Mouse (Mus musculus) gonadal fat pad, adult 2 months (tissue): ENCODE data around the gene Cpt1b. TPM values are rescaled to one million over a fixed set of nuclear protein-coding genes. Genes with fewer than 3 reads are reported as not detected.
"Not testable (repeated sequence)": the region's sequence is repeated elsewhere in the genome, so short reads cannot be mapped to it uniquely, and the experiment has no call there.

ENCODE experiments used
- DNase-seq: peaks from one replicate; pipeline ENCODE4 v3.0.0-alpha.2; 2012; ENCODE audit warnings: low read depth
- polyA plus RNA-seq: library from polyadenylated mRNA; depleted of rRNA; stranded (reverse); fragments of >200 nt; gene quantifications from 2 replicates; pipeline ENCODE4 v1.2.3, GENCODE M21; 2012

Cpt1b gene
- polyA plus RNA-seq, 1 experiment: 7.0 TPM

DNA sequence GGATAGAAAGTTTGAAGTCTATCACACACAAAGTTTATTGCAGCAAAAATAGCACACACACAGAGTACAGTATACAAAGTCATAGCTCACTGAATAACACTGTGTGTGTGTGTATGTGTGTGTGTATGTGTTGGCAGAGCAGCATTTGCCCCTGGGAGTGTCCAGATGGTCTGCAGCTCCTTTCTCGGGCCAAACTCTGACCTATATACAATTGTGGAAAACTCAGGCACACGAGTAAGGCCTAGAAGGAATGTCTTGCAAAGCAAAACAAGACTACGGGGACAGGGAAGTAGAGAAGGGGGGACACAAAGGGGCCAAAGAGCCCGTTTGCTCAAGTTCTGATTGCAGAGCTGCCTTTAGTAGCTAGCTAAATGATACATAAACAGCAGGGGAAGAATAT lies 7.3 kb upstream of the Cpt1b start:
- DNase-seq: no peak

DNA sequence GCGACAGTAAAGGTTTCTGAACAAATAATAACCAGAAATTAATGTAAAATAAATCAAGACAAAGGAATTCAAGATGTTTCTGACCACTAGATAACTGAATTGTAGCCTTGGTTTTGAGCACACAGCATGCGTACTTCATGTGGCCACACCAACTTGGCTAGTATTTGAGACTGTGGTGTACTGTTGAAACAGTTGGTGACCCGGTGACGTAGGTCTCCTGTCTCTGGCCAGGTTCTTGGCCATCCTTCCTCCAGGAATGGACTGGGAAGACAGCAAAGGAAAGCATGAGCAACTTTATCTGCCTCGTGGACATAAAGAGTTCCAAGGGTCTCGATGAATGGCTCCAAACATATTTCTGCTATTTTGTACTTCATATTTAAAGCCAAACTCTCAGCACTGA lies 6.1 kb upstream of the Cpt1b start:
- no peak for DNase-seq

DNA sequence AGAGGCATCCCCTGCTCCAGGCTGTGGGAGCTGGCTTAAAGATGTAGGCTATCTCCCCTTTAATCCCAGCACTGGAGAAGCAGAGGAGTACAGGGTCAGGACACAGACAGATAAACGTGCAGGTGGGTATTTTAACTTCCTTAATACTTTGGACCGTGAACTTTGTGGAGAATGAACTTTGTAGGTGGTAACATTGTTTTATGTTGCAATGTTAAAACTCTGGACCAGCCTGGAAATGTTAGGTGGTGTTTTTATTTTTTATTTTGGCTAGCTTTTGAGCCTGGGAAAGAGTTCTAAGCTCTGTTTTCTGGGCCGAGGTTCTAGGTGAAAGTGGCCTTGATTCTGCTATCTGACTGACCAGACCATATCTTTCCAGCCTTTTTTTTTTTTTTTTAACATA lies 5.6 kb upstream of the Cpt1b start:
- no peak for DNase-seq

DNA sequence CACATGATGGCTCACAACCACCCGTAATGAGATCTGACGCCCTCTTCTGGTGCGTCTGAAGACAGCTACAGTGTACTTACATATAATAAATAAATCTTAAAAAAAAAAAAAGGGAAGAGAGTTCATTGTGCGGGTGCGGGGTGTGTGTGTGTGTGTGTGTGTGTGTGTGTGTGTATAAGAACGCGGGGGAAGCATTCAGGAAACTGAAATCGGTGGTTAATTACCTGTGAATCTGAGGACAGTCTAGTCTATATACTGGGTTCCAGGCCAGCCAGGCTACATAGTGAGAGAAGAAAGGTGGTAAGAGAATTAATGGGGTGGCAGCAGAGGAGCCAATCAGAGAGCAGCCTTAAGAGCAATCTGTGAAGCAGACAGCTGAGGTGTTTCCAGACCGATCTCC lies 5.1 kb upstream of the Cpt1b start:
- not testable (repeated sequence) for DNase-seq

DNA sequence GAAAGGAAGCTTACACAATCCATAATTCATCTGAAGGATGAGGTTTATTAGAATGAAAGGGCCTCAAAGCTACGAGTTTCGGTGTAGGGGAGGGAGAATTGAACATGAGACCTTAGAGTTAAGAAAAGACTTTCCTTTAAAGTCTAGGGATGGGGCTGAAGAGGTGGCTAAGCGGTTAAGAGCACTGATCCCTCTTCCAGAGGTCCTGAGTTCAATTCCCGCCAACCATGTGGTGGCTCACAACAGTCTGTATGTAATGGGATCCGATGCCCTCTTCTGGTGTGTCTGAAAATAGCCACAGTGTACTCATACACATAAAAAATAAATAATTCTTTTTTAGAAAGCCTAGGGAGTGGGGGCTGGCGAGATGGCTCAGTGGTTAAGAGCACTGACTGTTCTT lies 4.7 kb upstream of the Cpt1b start:
- DNase-seq: no peak

DNA sequence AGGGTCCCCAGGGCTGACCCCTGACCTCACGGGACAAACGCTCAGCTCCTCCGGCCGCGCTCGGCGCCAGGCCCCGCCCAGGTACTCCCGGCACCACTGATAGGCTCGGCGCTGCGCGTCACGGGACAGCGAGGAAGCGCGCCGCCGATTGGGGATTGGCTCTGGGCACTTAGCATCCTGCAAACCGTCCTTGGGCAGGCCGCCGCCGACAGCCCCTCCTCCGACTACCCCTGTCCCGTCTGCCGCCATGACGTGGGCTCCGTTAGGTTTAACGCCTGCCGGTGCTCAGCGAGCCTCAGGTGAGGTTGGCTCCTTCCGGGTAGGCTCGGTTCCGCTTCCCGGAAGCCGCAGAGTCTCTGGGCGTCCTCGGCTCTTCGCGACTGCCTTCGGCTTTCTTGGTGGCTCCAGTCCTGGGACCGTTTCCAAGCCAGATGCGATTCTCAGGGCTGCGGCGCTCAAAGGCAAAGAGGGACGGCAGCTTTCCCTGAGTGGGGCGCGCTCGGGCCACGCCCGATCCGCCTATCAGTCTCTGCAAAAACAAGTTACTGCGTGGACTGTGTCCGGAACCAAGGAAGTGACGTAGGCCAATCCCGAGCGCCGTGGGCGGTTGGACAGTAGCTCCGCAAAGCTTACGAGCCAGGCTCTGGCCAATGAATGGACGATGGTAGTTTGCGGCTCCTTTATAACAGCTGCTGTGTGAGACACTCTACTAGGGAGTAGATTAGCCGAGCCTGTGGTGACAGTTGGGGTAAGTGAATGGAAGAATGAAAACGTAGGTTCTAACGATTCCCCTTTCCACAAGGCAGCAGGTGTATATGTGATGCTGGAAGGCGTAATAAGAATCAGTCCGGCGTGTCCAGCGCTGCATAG lies 3.9 kb upstream of the Cpt1b start, which contains the start of the genes C730034F03Rik, Gm44502 and Chkb:
Gene C730034F03Rik (plus strand): TSS at position 238 of the 870 bp plus-strand sequence.
Gene Gm44502 (minus strand): TSS at position 345 of the 870 bp plus-strand sequence.
Gene Chkb (minus strand): TSS at position 557 of the 870 bp plus-strand sequence.
- DNase-seq: peak; percentile 76

DNA sequence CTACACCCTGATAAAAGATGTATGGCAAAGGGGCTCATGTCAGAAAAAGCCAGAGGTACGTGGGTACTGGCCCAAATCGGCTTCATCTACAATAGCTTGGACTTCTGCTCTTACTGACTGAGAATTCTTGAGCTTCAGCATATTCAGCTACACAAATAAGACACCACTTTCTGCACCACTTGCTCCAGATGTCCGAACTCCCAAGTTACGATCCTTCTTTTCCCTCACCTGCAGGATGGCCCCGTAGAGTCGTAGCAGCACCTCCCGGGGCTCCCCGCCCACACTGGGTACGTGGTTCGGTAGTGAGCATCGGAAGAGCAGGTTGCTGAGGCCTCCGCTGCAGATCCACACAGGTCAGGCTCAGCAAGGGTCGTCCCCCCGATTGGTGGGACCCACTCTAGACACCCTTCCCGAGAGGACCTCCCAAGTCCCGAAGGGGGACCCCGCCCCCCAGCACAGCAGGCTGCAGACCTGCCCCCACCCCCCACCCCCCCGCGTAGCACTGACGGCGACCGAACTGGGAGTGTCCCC lies 3.2 kb upstream of the Cpt1b start:
- no peak for DNase-seq

DNA sequence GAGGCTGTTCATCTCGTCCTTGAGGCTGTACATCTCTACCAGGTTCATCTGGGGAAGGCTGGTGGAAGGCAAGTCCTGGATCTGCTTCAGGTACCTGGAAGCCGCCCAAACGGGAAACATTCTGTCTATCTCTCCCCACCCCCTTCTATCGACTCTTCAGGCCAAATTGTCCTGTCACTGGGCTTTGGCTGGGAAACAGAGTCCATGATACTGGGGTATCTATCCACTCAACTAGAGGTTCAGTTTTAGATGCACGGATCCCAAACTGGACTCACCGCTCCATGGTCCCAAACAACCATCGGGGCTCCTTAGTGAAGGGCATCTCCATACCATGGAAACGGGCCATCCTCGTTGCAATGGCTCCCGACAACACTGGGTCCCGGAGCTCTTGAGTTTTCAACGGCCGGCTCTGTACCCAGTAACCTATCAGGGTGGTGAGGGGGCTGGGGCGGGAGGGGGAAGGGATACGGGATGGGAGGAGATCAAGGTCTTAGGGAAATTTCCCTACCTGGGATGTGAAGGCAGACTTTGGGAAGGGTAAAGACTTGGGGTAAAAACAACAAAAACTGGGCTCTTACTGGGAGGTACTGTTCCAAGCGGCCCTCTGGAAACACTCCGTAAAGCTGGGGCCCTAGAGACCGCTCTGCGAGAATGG lies 2.6 kb upstream of the Cpt1b start:
- no peak for DNase-seq

DNA sequence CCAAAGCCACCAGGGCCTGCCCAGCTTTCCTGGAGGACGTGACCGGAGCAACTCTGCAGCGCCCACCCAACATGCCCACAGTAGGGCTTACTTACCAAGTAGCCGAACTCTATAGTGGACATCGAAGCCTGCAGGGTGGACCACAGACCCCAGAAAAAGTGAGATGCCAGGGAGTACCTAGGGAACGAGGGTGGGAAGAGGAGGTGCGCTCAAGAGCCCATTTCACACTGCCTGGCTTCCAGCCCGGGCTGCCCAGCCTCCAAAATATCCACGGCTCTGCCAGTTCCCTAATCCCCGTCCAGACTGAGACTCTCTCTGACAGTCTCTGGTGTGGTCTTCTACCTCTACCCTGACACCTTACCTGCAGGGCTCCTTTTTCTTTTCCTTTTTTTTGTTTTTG lies 1.1 kb upstream of the Cpt1b start:
- DNase-seq: no peak

DNA sequence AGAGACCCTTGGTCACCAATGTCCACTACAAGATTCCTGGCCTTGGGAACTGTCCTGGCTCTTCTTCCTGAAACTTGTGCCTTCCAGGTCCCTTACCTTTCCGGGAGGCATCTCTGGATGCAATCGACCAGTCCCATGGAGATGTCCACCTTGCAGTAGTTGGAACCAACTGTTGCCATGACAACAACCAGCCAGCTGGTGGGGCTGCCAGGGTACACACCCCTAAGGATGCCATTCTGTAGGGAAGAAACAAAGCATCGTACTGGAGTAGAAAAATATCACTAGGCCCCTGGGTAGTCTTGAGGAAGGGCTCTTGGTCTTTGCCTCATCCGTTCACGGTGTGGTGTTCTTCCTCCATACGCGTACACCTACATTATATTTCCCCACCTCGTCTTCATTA lies 1.0 kb downstream of the Cpt1b start:
- DNase-seq: no peak

DNA sequence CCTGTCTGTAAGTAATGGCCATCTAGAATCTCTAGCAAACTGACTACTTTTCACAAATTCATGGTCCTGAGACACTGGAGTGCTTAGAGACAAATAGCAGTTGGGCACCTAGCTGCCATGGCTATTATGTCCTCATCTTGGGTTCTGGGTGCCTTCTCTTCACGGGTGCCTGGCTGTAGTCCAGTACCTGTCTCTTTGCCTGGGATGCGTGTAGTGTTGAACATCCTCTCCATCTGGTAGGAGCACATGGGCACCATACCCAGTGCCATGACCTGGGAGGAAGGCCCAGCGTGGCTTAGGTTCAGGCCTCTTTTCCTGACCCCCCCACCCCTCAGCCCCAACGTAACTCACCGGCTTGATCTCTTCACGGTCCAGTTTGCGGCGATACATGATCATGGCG lies 3.7 kb downstream of the Cpt1b start:
- no peak for DNase-seq

DNA sequence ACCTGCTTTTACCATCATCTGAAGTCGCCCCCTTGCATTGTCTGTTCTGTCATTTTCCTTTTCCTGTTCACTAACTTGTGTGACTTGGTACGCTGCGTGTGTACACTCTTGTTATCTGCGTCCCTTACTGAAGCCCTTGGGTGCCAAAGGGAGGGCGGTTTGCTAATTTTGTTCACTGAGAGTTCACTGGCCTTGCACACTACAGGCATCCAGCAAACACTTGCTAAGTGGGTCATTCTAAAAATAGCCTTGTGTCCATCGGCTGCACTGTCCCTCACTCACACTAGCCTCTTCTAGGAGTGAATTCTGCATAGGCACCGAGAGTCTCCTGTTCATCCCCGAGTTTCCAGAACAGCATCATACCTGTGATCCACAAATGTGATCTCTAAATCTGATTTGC lies 10.4 kb downstream of the Cpt1b start:
- no peak for DNase-seq

DNA sequence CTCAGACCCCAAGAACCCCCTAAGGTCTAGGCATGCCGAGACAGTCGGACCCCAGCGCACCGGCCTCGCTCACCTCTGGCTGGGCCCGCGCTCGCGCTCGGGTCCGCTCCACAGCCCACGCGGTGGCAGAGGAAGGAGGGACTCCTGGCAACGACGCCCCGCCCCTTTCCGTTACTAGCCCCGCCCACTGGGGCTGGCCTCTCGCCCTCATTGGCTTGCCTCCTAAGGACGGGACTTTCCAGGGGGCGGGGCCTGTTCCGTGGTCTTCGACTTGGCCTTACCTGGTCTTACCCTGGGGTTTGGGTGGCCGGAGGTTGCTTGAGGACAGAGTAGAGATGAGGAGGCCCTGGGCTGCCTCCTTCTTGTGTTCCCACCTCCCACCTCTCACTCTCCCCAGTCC lies 15.5 kb downstream of the Cpt1b start, which contains the start of gene Syce3:
Gene Syce3 (minus strand): TSS at position 386 of the 400 bp plus-strand sequence.
- no peak for DNase-seq

DNA sequence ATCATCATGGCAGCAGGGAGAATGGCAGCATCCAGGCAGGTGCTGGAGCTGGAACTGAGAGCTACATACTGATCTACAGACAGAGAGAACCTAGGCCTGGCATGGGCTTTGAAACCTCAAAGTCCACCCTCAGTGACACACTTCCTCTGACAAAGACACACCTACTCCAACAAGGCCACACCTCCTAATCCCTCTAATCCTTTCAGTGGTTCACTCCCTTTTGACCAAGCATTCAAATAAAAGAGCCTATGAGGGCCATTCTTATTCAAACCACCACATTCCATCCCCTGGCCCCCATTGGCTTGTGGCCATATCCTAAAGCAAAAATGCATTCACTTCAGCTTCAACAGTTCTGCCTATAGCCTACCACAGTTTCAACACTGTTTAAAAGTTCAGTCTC lies 19.0 kb downstream of the Cpt1b start:
- no peak for DNase-seq

DNA sequence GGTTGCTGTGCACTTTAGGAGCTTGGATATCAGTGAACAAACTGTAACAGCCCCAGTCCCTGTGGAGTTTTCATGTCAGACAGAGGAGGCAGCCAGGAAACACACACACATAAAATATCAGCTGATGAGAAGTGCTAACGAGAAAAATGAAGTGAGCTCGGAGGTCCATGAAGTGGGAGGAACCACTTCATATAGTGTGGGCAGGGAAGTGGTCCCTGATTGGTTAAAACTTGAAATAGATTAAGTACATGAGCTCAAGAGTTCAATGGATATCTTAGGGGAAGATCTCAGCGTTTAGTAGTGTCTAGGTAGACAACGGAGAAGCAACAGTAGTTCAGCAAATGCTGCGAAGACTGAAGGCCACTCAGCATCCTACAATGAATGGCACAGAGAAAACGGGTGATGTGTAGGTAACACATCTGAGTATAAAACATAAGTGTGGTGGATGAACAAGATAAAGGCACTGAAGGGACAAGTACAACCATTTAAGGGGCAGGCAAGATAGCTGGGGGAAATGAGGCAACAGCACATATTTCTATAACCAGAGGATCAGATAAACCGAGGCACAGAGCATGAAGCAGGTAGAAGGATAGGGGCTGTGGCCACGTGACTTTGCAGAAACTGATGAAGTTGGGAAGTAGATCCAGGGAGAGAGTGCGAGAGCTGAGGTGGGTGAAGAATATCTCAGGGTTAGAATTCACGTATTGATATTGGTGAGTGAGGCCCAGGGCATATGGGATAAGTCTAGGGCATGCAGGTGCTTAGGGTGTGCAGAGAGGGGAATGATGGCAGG lies 20.6 kb downstream of the Cpt1b start:
- no peak for DNase-seq

DNA sequence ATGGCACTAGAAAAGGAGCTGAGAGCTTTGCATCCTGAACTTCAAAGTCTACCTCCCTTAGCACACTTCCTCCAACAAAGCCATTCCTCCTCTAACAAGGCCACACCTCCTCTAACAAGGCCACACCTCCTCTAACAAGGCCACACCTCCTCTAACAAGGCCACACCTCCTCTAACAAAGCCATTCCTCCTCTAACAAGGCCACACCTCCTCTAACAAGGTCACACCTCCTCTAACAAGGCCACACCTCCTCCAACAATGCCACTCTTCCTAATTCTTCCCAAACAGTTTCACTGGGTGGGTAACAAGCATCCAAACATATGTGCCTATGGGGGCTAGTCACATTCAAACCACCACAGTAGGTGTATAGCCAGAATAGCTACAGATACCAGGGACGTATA lies 23.2 kb downstream of the Cpt1b start:
- DNase-seq: no peak

DNA sequence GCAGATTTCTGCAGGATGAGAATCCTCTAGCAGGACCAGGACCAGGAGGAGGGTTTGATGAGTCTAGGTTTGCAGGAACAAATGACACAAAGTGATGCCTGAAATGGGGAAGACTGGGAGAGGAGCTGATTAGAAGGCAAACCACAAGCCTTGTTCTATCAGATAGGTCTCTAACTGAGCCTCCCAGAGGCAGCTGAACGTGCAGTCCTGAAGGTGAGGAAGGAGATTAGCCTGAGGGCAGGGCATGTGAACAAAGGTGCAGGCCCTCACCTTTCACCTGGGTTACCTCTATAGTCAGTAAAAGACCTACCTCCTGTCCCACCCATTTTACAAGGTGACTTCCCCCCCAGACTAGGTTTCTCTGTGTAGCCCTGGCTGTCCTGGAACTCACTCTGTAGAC lies 25.9 kb downstream of the Cpt1b start:
- no peak for DNase-seq

DNA sequence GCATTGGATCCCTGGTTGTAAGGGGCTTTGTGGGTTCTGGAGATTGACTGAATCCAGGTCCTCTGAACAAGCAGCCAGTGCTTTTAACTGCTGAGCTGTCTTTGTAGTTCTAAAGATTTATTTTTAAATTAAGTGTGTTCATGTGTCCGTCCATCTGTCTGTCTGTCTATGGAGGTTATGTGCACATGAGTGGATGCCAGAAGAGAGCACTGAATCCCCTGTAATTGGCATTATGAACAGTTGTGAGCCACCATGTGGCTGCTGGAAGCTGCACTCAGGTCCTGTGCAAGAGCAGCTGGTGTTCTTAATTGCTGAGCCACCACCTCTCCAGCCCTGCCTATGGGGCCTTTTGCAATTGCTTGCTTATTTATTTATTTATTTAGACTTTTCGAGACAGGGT lies 27.5 kb downstream of the Cpt1b start:
- no peak for DNase-seq

DNA sequence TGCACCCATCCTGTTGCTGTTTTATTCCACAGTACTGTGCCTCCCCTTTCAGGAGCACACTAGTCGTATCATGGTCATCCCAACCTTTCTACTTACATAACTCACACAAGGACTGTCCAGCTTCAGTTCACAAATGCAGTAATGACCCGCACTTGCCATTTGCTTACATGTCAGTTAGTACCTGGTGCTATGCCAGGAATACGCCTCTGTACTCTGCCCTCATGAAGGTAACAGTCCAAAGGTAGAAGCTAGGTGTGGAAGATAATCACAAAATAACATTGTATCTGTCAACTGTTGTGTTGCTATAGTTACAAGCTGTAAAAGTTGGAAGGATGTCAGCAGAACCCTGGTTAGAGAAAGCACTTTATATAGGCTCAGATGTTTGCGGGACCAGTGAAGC lies 28.8 kb downstream of the Cpt1b start:
- DNase-seq: no peak

DNA sequence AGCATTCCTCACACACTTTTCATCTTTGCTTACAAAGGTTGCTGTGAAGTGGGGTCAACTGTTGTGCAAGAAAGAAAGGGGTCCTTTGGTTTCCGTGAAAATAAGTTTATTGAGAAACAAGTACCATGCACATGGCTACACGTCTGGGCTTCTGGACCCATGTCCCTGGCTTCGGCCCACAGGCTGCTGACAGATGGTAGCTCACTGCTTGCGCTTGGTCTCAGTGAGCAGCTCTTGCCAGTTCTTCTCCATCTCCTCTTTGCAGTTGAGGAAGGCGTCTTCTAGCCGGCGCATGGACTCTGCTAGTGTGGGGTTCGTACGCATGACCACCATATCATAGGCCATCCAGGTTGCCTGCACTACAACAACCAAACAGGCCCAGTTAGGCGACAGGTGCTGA lies 35.6 kb downstream of the Cpt1b start:
- DNase-seq: no peak

DNA sequence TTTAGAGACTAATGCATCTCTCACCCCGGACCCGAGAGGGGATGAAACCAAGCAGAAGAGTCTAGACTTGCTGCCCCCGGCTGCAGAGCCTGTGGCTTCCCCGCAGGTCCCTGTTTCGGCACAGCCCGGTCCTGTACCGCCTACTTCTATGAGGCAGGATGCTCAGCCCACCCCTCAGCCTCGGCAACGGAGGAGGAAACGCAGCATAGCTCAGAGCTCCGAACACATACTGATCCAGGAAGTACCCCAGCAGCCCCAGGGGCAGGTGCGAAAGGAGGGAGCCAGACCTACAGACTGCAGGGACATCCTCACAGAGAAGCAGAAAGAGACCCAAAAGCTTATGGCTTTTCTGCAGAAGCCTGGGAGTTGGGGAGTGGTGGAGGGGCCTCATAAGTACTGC lies 38.5 kb downstream of the Cpt1b start:
- no peak for DNase-seq

DNA sequence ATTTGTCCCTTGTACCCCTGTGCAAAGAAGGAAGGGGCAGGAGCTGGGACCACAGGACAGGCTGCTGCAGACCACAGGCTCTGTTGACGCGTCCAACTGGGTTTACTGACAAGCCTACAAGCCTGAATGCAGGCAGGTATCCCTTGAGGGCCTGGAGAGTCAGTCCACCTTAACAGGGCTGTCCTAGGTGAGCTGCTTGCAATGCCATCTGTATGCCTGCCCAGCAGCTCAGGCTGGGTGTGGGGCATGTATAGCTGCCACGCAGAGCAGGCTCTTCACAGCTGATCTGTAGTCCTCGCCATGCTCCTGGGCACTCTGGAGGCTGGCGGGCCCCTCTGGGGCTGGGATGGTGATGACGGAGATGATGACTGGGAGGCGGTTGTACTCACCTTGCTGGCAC lies 41.0 kb downstream of the Cpt1b start, which contains the start of gene Klhdc7b:
Gene Klhdc7b (plus strand): TSS at position 301 of the 400 bp plus-strand sequence.
- no peak for DNase-seq
